Mouse (Mus musculus) kidney, adult 18-20 months (tissue): ENCODE results near the gene Eif2a.

Experiments
- DNase-seq: peaks from one replicate; pipeline ENCODE4 v3.0.0; 2021

The Eif2a gene

GRCm38 (mm10) chr3:58525652-58526407 lies at the start of gene Eif2a, which contains the start of gene Serp1:
Gene Eif2a, plus strand, starts transcription at chr3:58525821.
Gene Serp1, minus strand, starts transcription at chr3:58525892.
- DNase-seq, result peak; percentile 97

DNA sequence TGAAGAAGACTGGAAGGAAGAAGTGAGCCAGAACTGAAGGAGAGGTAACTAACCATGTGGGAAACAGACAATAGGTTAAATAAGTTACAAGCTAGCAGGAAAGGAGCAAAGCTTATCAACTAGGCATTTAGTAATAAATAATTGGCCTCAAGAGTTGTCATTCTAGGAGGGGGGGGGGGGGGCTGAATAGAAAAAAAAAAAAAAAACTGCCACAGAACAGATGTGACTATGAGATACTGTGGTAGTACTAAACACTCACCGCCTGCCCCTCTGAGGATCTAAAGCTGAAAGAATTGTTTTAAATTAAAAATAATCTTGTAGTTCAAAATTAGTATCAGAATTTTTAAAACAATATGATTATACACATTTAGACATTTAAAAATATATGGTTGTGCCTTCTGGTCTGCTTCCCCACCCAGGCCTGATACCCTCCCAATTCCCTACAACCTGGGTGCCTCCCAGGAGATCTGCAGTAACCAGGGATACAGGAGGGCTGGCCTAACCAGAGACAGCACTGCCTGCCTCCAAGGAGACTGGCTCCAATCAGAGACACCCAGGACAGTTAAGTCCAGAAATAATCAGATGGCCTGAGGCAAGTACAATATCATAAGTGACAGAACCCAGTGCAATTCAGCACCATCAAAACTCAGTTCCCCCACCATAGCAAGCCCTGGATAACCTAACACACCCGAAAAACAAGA lies 46.7 kb upstream of the Eif2a start:
- no peak for DNase-seq

DNA sequence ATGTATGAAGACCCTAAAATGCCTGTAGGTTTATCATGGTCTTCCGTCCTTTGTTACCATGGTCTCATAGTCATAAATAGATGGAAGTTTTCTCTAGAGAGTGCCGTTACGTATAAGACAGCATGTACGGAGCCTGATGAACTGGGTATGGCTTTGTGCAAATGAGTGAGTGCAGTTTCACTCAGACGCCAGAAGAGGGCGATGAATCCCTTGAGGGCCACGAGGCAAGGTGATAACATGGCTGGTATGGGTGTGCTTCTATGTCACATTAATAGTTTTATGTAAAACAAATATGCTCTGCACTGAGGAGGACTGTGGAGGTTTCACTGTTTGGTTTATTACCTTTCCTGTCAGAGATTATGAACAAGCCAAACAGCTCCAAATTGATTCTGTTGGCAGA lies 39.7 kb upstream of the Eif2a start:
- no peak for DNase-seq

GRCm38 (mm10) chr3:58487121-58487520 lies 38.5 kb upstream of the Eif2a start:
- DNase-seq, result no peak

DNA sequence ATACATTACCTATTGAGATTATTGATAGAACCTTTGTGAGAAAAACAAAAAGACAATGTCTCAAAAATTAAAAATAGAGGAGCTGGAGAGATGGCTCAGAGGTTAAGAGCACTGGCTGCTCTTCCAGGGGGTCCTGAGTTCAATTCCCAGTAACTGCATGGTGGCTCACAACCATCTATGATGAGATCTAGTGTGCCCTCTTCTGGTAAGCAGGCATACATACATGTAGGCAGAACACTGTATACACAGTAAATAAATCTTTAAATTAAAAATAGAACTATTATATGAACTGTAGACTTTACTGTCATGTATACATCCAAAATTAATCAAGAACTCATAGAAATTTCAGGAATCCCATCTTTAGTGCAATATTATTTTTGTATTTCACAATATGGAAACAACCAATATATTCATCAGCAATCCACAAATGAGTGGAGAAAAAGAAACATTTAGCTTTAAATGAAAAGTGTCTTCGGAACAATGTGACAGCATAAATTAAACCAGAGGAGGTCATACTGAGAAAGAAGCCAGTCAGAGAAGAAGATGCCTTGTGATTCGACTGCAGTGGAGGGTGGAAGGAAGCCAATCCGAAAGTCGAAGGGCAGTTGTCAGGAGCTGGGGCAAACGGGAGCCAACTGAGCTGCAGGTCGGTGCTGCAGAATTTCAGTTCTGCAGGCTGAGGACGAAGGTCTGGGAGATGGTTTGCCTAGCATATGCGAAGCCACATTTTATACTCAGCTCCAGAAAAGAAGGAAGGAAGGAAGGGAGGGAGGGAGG lies 37.4 kb upstream of the Eif2a start:
- no peak for DNase-seq

- peak; percentile 23 for DNase-seq
Measured at GRCm38 (mm10) chr3:58490787-58491186, 34.8 kb upstream of the Eif2a start.

GRCm38 (mm10) chr3:58493621-58494020 lies 32.0 kb upstream of the Eif2a start:
- no peak for DNase-seq

DNA sequence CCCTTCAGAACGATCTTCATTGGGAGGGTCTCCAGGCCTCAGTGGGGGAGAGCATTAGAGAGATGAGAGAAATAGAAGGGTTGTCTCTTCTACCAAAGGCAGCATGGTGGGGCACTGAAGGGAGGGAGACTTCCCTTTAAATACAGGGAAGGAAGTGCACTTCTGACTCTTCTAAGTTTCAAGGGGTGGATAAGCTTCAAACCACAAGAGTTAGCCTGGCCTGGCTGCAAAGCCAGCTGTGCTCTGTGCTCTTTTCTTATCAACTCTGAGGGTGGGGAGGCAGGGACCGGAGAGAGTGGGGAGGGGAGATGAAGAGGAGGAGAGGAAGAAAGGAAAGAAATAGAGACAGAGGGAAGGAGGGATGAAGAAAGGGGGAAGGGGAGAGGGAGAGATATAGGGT lies 23.7 kb upstream of the Eif2a start:
- no peak for DNase-seq

GRCm38 (mm10) chr3:58503720-58504333 lies 21.8 kb upstream of the Eif2a start:
- DNase-seq, result no peak

DNA sequence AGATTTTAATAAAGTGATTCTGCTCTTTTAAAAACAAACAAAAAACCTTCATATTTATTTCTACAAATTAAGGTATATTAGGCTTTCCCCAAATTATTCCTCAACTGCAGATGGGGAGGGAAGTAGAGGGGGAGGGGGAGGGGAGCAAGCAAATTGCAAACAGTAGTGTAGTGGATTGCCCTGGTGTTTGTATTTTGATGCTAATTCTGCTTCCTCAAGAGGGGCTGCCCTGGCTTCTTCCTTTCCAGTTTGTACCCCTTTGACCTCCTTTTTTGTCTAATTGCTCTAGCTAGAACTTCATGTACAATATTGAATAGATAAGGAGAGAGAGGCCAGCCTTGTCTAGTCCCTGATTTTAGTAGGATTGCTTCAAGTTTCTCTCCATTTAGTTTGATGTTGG lies 20.9 kb upstream of the Eif2a start:
- DNase-seq, result no peak

GRCm38 (mm10) chr3:58508020-58508750 lies 17.4 kb upstream of the Eif2a start:
- DNase-seq, result no peak

GRCm38 (mm10) chr3:58511581-58511980 lies 14.0 kb upstream of the Eif2a start:
- DNase-seq, result peak; percentile 11

- no peak for DNase-seq
Measured at GRCm38 (mm10) chr3:58512740-58513139, 12.9 kb upstream of the Eif2a start.

- no peak for DNase-seq
Measured at GRCm38 (mm10) chr3:58513483-58513882, 12.1 kb upstream of the Eif2a start.

DNA sequence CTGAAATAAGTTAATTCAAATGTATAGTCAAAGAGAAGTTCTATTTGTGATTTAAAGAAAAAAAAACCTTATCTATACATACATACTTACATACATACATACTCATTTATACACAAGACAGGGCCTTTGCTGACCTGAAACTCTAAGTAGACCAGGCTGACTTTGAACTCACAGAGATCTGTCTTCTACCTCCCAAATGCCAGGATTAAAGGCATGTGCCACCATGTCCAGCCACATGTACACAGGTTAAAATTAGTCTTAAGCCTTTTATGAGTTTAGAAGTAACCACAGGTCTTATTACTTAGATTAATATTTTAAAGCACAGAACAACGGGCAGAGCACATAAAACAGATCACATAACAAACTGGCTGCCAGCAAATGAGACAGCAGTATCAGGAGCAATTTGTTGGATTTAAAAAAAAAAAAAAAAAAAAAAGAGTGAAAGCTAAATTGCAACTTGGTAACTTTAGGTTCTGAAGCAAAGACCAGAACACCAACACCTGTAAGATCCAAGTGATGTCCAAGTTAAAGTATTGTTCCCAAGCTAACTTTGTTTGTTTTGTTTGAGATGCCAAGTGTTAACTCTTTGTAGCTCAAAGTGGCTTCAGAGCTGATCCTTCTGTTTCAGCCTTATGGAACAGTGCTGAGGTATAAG lies 9.5 kb upstream of the Eif2a start:
- DNase-seq, result no peak

- no peak for DNase-seq
Measured at GRCm38 (mm10) chr3:58516602-58516976, 9.0 kb upstream of the Eif2a start.

GRCm38 (mm10) chr3:58517258-58517657 lies 8.4 kb upstream of the Eif2a start:
- DNase-seq, result no peak

DNA sequence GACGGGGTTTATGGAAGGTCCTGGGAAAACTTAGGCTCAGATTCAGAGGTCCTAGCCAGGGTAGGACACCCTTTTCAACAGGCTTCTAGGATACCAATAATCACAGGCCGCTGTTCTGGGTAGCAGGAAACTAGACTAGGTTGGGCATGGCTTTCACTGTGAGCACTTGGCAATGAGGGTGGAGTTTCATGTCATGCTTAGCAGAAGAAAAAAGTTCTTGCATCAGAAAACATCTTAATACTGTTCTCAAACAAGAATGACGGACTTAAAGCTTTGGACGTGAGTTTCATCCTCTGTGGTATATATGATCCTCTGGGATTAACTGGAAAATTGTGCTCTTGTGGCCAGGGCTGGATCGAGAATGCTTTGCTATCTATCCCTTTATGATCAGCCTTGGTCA lies 7.8 kb upstream of the Eif2a start:
- no peak for DNase-seq

DNA sequence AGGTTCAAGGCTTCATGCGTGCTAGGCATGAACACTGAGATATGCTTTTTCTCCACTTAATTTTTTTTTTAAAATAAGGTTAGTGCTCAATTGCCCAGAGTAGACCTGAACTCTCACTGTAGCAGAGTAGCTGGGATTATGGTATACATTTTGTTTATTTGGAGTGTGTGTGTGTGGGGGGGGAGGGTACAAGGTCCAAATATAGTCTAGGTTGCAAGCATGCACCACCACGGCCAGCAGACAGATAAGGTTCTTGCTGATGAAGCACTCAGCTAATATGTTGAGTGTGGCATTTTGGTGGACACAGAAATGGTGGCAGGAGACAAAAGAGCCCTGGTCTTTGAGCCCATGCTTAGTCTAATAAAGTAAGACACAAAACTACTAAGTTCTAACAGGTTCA lies 6.7 kb upstream of the Eif2a start:
- no peak for DNase-seq

- DNase-seq, result no peak
Measured at GRCm38 (mm10) chr3:58519536-58519935, 6.1 kb upstream of the Eif2a start.

- DNase-seq, result no peak
Measured at GRCm38 (mm10) chr3:58520286-58520685, 5.3 kb upstream of the Eif2a start.

DNA sequence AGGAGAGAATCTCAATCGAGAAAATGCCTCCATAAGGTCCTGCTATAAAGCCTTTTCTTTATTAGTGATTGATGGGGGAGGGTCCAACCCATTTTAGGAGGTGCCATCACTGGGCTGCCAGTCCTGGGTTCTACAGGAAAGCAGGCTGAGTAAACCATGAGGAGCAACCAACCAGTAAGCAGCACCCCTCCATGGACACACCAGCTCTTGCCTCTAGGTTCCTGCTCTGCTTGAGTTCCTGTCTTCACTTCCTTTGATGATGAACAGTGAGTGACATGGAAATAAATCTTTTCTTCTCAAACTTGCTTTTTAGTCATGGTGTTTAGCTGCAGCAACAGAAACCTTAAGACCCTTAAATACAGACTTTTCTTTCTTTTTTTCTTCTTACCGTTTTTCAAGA lies 4.3 kb upstream of the Eif2a start:
- no peak for DNase-seq
